Mouse (Mus musculus): ENCODE data around the gene Hsph1.

- TF ChIP-seq CTCF (IDR thresholded peaks at IDR 0.05; ENCODE audit: borderline replicate concordance, insufficient read depth, low read depth, low read length) (no peak), POLR2A (IDR thresholded peaks at IDR 0.05; ENCODE audit: borderline replicate concordance, insufficient read depth, low read length) (no peak)
Measured at GRCm38 (mm10) chr5:149637306-149637705, 1.1 kb upstream of the Hsph1 start.
